Mouse (Mus musculus) liver, adult 2 months (tissue): ENCODE data around the gene Patz1. TPM values are rescaled to one million over a fixed set of nuclear protein-coding genes. Genes with fewer than 3 reads are reported as not detected.

Source experiments
- DNase-seq: peaks from one replicate; pipeline ENCODE4 v3.0.0-alpha.2; 2011; ENCODE audit warnings: low read depth, low spot score; ENCODE audit errors: extremely low read depth
- H3K27ac ChIP-seq: fragments of 200-500 bp; replicated peaks from 2 replicates; pipeline ENCODE4 v1.5.1; 2012; ENCODE audit warnings: low read depth, mild to moderate bottlenecking, control low read depth, inconsistent platforms, low read length; ENCODE audit not compliant: insufficient read depth
- H3K27me3 ChIP-seq: fragments of 200-500 bp; 2 replicates; pipeline ENCODE4 v1.6.1; 2012; ENCODE audit warnings: mild to moderate bottlenecking, moderate library complexity, low read length, inconsistent platforms; ENCODE audit not compliant: control insufficient read depth, insufficient read depth
- H3K36me3 ChIP-seq: fragments of 200-500 bp; 2 replicates; pipeline ENCODE4 v1.6.1; 2012; ENCODE audit warnings: low read length, inconsistent platforms; ENCODE audit not compliant: control insufficient read depth, insufficient read depth
- H3K4me1 ChIP-seq: fragments of 200-500 bp; 2 replicates; pipeline ENCODE4 v1.6.1; 2011; ENCODE audit warnings: low read length; ENCODE audit not compliant: control insufficient read depth, insufficient read depth
- H3K4me3 ChIP-seq: fragments of 200-500 bp; 2 replicates; pipeline ENCODE4 v1.5.1; 2011; ENCODE audit warnings: low read depth, mild to moderate bottlenecking, control low read depth, low read length, moderate library complexity; ENCODE audit not compliant: insufficient read depth
- H3K79me2 ChIP-seq: fragments of 200-500 bp; 2 replicates; pipeline ENCODE4 v1.6.1; 2012; ENCODE audit warnings: inconsistent platforms, mild to moderate bottlenecking, low read length, moderate library complexity; ENCODE audit not compliant: control insufficient read depth, insufficient read depth
- H3K9ac ChIP-seq: fragments of 200-500 bp; 2 replicates; pipeline ENCODE4 v1.6.1; 2012; ENCODE audit warnings: low read depth, mild to moderate bottlenecking, control low read depth, inconsistent platforms, low read length
- CTCF ChIP-seq: fragments of 200-500 bp; IDR thresholded peaks from 2 replicates; pipeline ENCODE4 v1.5.1; 2011; ENCODE audit warnings: low read depth, low read length, control low read depth
- POLR2A ChIP-seq: fragments of 200-500 bp; IDR thresholded peaks from 2 replicates; pipeline ENCODE4 v1.6.1; 2011; ENCODE audit warnings: low read length, control low read depth; ENCODE audit not compliant: insufficient read depth; ENCODE audit errors: extremely low read depth
- WGBS: fragments of 180-500 bp; shearing (Covaris S2); methylation state at CpG from one replicate; pipeline ENCODE4 v1.1.7; 2018; 5-methylcytosine and 5-hydroxymethylcytosine counted together
- polyA plus RNA-seq: library from polyadenylated mRNA; depleted of rRNA; stranded (reverse); fragments of >200 nt; gene quantifications from 2 replicates; pipeline ENCODE4 v1.2.3, GENCODE M21; 2012
- total RNA-seq: library from RNA; depleted of rRNA; stranded (reverse); fragments of >200 nt; gene quantifications from 2 replicates; pipeline ENCODE4 v1.2.3, GENCODE M21; 2014

The Patz1 gene
- total and polyA plus RNA-seq, 2 experiments, result 4.2 to 6.0 TPM

GRCm38 (mm10) chr11:3282887-3283286, 5.8 kb upstream of the Patz1 start:
- WGBS, result 94% methylated on average over 6 of the region's 6 CpGs

GRCm38 (mm10) chr11:3283645-3284044, 5.0 kb upstream of the Patz1 start:
- H3K4me1 ChIP-seq, result no peaks in the 10 kb centered on the region
- TF ChIP-seq CTCF, result no peak
- no peak for TF ChIP-seq POLR2A
- no peak overlapping the region for H3K9ac ChIP-seq
- no peak overlapping the region for H3K27ac ChIP-seq
- no peaks in the 10 kb centered on the region for H3K36me3 ChIP-seq
- no peak for DNase-seq
- H3K79me2 ChIP-seq, result no peaks in the 10 kb centered on the region
- H3K4me3 ChIP-seq, result no peak overlapping the region
- no peaks in the 10 kb centered on the region for H3K27me3 ChIP-seq
- WGBS, result 90% methylated on average over 6 of the region's 6 CpGs

More at GRCm38 (mm10) chr11:3282887-3283286, 5.8 kb upstream of the Patz1 start:
- H3K4me1 ChIP-seq, result no peaks in the 10 kb centered on the region
- no peak overlapping the region for H3K9ac ChIP-seq
- H3K27ac ChIP-seq, result no peak overlapping the region
- TF ChIP-seq CTCF, result no peak
- TF ChIP-seq POLR2A, result no peak
- no peak overlapping the region for H3K4me3 ChIP-seq
- DNase-seq, result no peak
- H3K36me3 ChIP-seq, result no peaks in the 10 kb centered on the region
- H3K27me3 ChIP-seq, result no peaks in the 10 kb centered on the region
- no peaks in the 10 kb centered on the region for H3K79me2 ChIP-seq

GRCm38 (mm10) chr11:3285940-3286339, 2.7 kb upstream of the Patz1 start:
- WGBS, result 84% methylated on average over 3 of the region's 3 CpGs
- no peak for TF ChIP-seq CTCF
- no peak for TF ChIP-seq POLR2A

GRCm38 (mm10) chr11:3287131-3287530, 1.5 kb upstream of the Patz1 start:
- WGBS, result 21% methylated on average over 6 of the region's 6 CpGs
- Histone ChIP-seq H3K27ac (no peak overlapping the region), H3K9ac (no peak overlapping the region), H3K4me3 (no peak overlapping the region), H3K27me3 (no peaks in the 10 kb centered on the region), H3K36me3 (no peaks in the 10 kb centered on the region), H3K4me1 (peaks cover 2% of the 10 kb centered on the region), H3K79me2 (peaks cover 3% of the 10 kb centered on the region; the same call in 1 of the 2 replicates)
- TF ChIP-seq POLR2A, result no peak
- no peak for TF ChIP-seq CTCF
- peak; percentile 65 for DNase-seq

More at GRCm38 (mm10) chr11:3285940-3286339, 2.7 kb upstream of the Patz1 start:
- DNase-seq, result no peak
- Histone ChIP-seq H3K4me1 (peaks cover 2% of the 10 kb centered on the region), H3K9ac (no peak overlapping the region), H3K79me2 (no peaks in the 10 kb centered on the region), H3K27me3 (no peaks in the 10 kb centered on the region), H3K27ac (no peak overlapping the region), H3K4me3 (no peak overlapping the region), H3K36me3 (no peaks in the 10 kb centered on the region)

GRCm38 (mm10) chr11:3287921-3288320, 753 bp upstream of the Patz1 start:
- peaks cover 2% of the 10 kb centered on the region for H3K4me1 ChIP-seq
- no peak for TF ChIP-seq CTCF
- TF ChIP-seq POLR2A, result no peak
- no peak overlapping the region for H3K9ac ChIP-seq
- H3K27me3 ChIP-seq, result no peaks in the 10 kb centered on the region
- 53% methylated on average over 5 of the region's 5 CpGs for WGBS
- H3K4me3 ChIP-seq, result no peak overlapping the region
- DNase-seq, result no peak
- no peak overlapping the region for H3K27ac ChIP-seq
- H3K36me3 ChIP-seq, result no peaks in the 10 kb centered on the region
- H3K79me2 ChIP-seq, result peaks cover 3% of the 10 kb centered on the region; the same call in 1 of the 2 replicates

GRCm38 (mm10) chr11:3289302-3289802, 678 bp downstream of the Patz1 start:
- H3K4me1 ChIP-seq, result peaks cover 2% of the 10 kb centered on the region
- H3K27me3 ChIP-seq, result no peaks in the 10 kb centered on the region
- H3K4me3 ChIP-seq, result peak overlapping the region; percentile 97
- no peak for TF ChIP-seq POLR2A
- no peak for TF ChIP-seq CTCF
- WGBS, result 0% methylated on average over 37 of the region's 40 CpGs
- peak overlapping the region; percentile 96 for H3K9ac ChIP-seq
- H3K27ac ChIP-seq, result peak overlapping the region; percentile 85
- peaks cover 3% of the 10 kb centered on the region; the same call in 1 of the 2 replicates for H3K79me2 ChIP-seq
- no peak for DNase-seq
- H3K36me3 ChIP-seq, result no peaks in the 10 kb centered on the region; the same call in 1 of the 2 replicates
